Mouse (Mus musculus) lung, postnatal 0 days (tissue): Measurements from ENCODE around the gene Opn1mw.

Experiments
- CTCF ChIP-seq: IDR thresholded peaks from 2 replicates; pipeline ENCODE4 v1.5.1; 2016; ENCODE audit warnings: antibody characterized with exemption, mild to moderate bottlenecking
- EP300 ChIP-seq: IDR thresholded peaks from 2 replicates; pipeline ENCODE4 v1.6.1; 2016; ENCODE audit warnings: antibody characterized with exemption, mild to moderate bottlenecking, control low read depth

DNA sequence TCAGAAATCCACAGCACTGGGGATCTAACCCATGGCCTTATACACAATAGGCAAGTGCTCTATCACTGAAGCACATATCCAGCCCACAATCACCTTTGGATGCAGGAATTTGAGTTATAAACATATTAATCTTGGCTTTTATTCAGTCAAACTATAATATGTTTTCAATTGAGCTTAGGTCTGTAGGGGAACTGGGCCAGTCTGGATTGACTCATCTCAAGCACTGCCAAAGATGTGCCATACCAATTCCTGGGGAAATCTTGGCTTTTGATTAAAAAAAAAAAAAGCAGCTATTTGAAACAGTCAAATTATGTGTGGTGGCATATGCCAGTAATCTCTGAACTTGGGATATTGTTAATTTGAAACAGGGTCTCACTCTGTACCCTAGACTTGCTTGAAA, 13.2 kb upstream of the Opn1mw start:
- TF ChIP-seq CTCF (no peak), EP300 (no peak)
